Mouse (Mus musculus) hindbrain, embryonic 11.5 days (tissue): ENCODE measurements around the gene Sit1. TPM values are rescaled to one million over a fixed set of nuclear protein-coding genes. Genes with fewer than 3 reads are reported as not detected.

Experiments used
- ATAC-seq: fragments of 200-750 bp; cut with Nextera tagmentation; 2 replicates; pipeline ENCODE4 v1.8.0; 2017; ENCODE audit warnings: mild to moderate bottlenecking, moderate TSS enrichment, moderate library complexity; ENCODE audit not compliant: low FRiP score
- DNase-seq: peaks from one replicate; pipeline ENCODE4 v3.0.0-alpha.2; 2015; ENCODE audit warnings: low spot score
- H3K27ac ChIP-seq: fragments of 300-500 bp; sonication (generic); 2 replicates; pipeline ENCODE4 v1.5.1; 2014; ENCODE audit warnings: mild to moderate bottlenecking, low read depth, low read length
- H3K27me3 ChIP-seq: fragments of 300-500 bp; sonication (generic); 2 replicates; pipeline ENCODE4 v1.6.1; 2014; ENCODE audit warnings: mild to moderate bottlenecking, low read length, moderate library complexity, mixed read lengths; ENCODE audit not compliant: control insufficient read depth, insufficient read depth
- H3K36me3 ChIP-seq: fragments of 300-500 bp; sonication (generic); 2 replicates; pipeline ENCODE4 v1.6.1; 2014; ENCODE audit warnings: mild to moderate bottlenecking, low read length, moderate library complexity, mixed read lengths; ENCODE audit not compliant: control insufficient read depth, insufficient read depth
- H3K4me1 ChIP-seq: fragments of 300-500 bp; sonication (generic); replicated peaks from 2 replicates; pipeline ENCODE4 v1.6.1; 2014; ENCODE audit warnings: low read length, mixed read lengths; ENCODE audit not compliant: control insufficient read depth, insufficient read depth
- H3K4me2 ChIP-seq: fragments of 300-500 bp; sonication (generic); replicated peaks from 2 replicates; pipeline ENCODE4 v1.6.1; 2014; ENCODE audit warnings: mild to moderate bottlenecking, low read depth, low read length
- H3K4me3 ChIP-seq: fragments of 300-500 bp; sonication (generic); 2 replicates; pipeline ENCODE4 v1.5.1; 2014; ENCODE audit warnings: low read depth, low read length
- H3K9ac ChIP-seq: fragments of 300-500 bp; sonication (generic); 2 replicates; pipeline ENCODE4 v1.6.1; 2014; ENCODE audit warnings: low read depth, low read length
- H3K9me3 ChIP-seq: fragments of 300-500 bp; sonication (generic); 2 replicates; pipeline ENCODE4 v1.6.1; 2016; ENCODE audit warnings: low read length; ENCODE audit not compliant: control insufficient read depth
- WGBS: fragments of 180-500 bp; shearing (Covaris S2); extraction: QIAGEN DNeasy Blood & Tissue Kit; methylation state at CpG from one replicate; pipeline ENCODE4 v1.1.7; 2014; 5-methylcytosine and 5-hydroxymethylcytosine counted together
- polyA plus RNA-seq: library from polyadenylated mRNA; unstranded; fragments of >200 nt; fragmentation: Nextera tagmentation; extraction: Ambion mirVana; gene quantifications from 2 replicates; pipeline ENCODE4 v1.2.1, GENCODE M21; 2014

Sit1 gene
- polyA plus RNA-seq, 1 experiment from 2014 or later: not detected

- ATAC-seq: no peak
- H3K4me3 ChIP-seq: no peak overlapping the region
- WGBS: 87% methylated on average over 3 of the region's 3 CpGs
These were observed 35.0 kb downstream of the Sit1 start for GRCm38 (mm10) chr4:43448554-43448953.

GRCm38 (mm10) chr4:43447251-43447650 is 36.3 kb downstream of the Sit1 start:
- H3K36me3 ChIP-seq: peaks cover 12% of the 10 kb centered on the region
- no peaks in the 10 kb centered on the region for H3K27me3 ChIP-seq
- no peak overlapping the region for H3K4me3 ChIP-seq
- H3K4me1 ChIP-seq: peaks cover 4% of the 10 kb centered on the region
- no peak overlapping the region for H3K9ac ChIP-seq
- H3K27ac ChIP-seq: no peak overlapping the region
- DNase-seq (no peak), ATAC-seq (no peak)
- WGBS: 89% methylated on average over 13 of the region's 13 CpGs
- H3K4me2 ChIP-seq: no peak overlapping the region
- H3K9me3 ChIP-seq: no peaks in the 10 kb centered on the region

More at GRCm38 (mm10) chr4:43448554-43448953, 35.0 kb downstream of the Sit1 start:
- Histone ChIP-seq H3K27me3 (peaks cover 4% of the 10 kb centered on the region; the same call in 1 of the 2 replicates), H3K36me3 (peaks cover 12% of the 10 kb centered on the region), H3K4me2 (no peak overlapping the region), H3K27ac (no peak overlapping the region), H3K9me3 (no peaks in the 10 kb centered on the region), H3K4me1 (peaks cover 4% of the 10 kb centered on the region), H3K9ac (no peak overlapping the region)
- DNase-seq: no peak

- Histone ChIP-seq H3K9me3 (no peaks in the 10 kb centered on the region), H3K27ac (peak overlapping the region; percentile 91), H3K4me1 (peaks cover 4% of the 10 kb centered on the region), H3K4me3 (peak overlapping the region; percentile 94), H3K9ac (peak overlapping the region; percentile 98), H3K27me3 (no peaks in the 10 kb centered on the region), H3K4me2 (peak overlapping the region; percentile 84), H3K36me3 (peaks cover 12% of the 10 kb centered on the region)
- DNase-seq (peak; percentile 54), ATAC-seq (peak; percentile 28; the same call in 1 of the 2 replicates)
- 1% methylated on average over 28 of the region's 28 CpGs for WGBS
These were observed 40.0 kb downstream of the Sit1 start for GRCm38 (mm10) chr4:43443511-43443910.

GRCm38 (mm10) chr4:43442456-43443361 is 40.8 kb downstream of the Sit1 start:
- H3K4me3 ChIP-seq: peak overlapping the region; percentile 94
- DNase-seq: peak; percentile 80

GRCm38 (mm10) chr4:43442044-43442443 is 41.5 kb downstream of the Sit1 start:
- H3K4me1 ChIP-seq: peaks cover 4% of the 10 kb centered on the region
- ATAC-seq (peak; percentile 94), DNase-seq (peak; percentile 99)
- H3K4me3 ChIP-seq: peak overlapping the region; percentile 94
- peak overlapping the region; percentile 98 for H3K9ac ChIP-seq
- H3K27me3 ChIP-seq: no peaks in the 10 kb centered on the region
- H3K36me3 ChIP-seq: peaks cover 11% of the 10 kb centered on the region
- H3K4me2 ChIP-seq: peak overlapping the region; percentile 84
- WGBS: under 1% methylated on average over 33 of the region's 33 CpGs
- H3K27ac ChIP-seq: peak overlapping the region; percentile 91
- H3K9me3 ChIP-seq: no peaks in the 10 kb centered on the region

More at GRCm38 (mm10) chr4:43442456-43443361, 40.8 kb downstream of the Sit1 start:
- peak overlapping the region; percentile 91 for H3K27ac ChIP-seq
- H3K9me3 ChIP-seq: no peaks in the 10 kb centered on the region
- peak overlapping the region; percentile 84 for H3K4me2 ChIP-seq
- peaks cover 4% of the 10 kb centered on the region for H3K4me1 ChIP-seq
- ATAC-seq: peak; percentile 78
- peak overlapping the region; percentile 98 for H3K9ac ChIP-seq
- H3K36me3 ChIP-seq: peaks cover 12% of the 10 kb centered on the region
- H3K27me3 ChIP-seq: no peaks in the 10 kb centered on the region
- under 1% methylated on average over 58 of the region's 88 CpGs for WGBS

- no peaks in the 10 kb centered on the region for H3K9me3 ChIP-seq
- WGBS: 27% methylated on average over 4 of the region's 4 CpGs
- peak within 1 kb of the TSS; percentile 84 for H3K4me2 ChIP-seq
- DNase-seq (no peak), ATAC-seq (no peak; the same call in 1 of the 2 replicates)
- H3K4me1 ChIP-seq: peaks cover 4% of the 10 kb centered on the region
- peak within 1 kb of the TSS; percentile 94 for H3K4me3 ChIP-seq
- H3K9ac ChIP-seq: peak within 1 kb of the TSS; percentile 98
- peaks cover 7% of the 10 kb centered on the region for H3K36me3 ChIP-seq
- H3K27ac ChIP-seq: peak within 1 kb of the TSS; percentile 91
- H3K27me3 ChIP-seq: no peaks in the 10 kb centered on the region
These were observed 41.9 kb downstream of the Sit1 start, which contains the start of gene Tesk1 for GRCm38 (mm10) chr4:43441639-43442038. Tesk1 (plus strand) TSS chr4:43441939.

- Histone ChIP-seq H3K4me1 (0 out of 2 replicates have a peak, but pooled peaks cover 3% of the 10 kb centered on the region), H3K9me3 (no peaks in the 10 kb centered on the region), H3K9ac (no peak overlapping the region), H3K4me2 (no peak overlapping the region), H3K27me3 (peaks cover 5% of the 10 kb centered on the region; the same call in 1 of the 2 replicates), H3K4me3 (no peak overlapping the region), H3K27ac (no peak overlapping the region), H3K36me3 (no peaks in the 10 kb centered on the region)
- ATAC-seq (no peak), DNase-seq (no peak)
- 86% methylated on average over 1 of the region's 1 CpGs for WGBS
These were observed 50.7 kb downstream of the Sit1 start for GRCm38 (mm10) chr4:43432832-43433231.
